Mouse (Mus musculus): ENCODE measurements at regions not wholly inside any gene's neighbourhood (a gene's known extent, or its start where the extent isn't known, plus 50 kb on each side); places are given as distances from the start of the nearest gene placed in this dataset.

- no peaks in the 10 kb centered on the region for H3K36me3 ChIP-seq (ENCODE audit: control insufficient read depth, insufficient read depth)
- no peak for ATAC-seq
- 90% methylated on average over 14 of the region's 14 CpGs for WGBS
Observed at GRCm38 (mm10) chr12:12706326-12706920, 235.3 kb downstream of the Mycn start.

GRCm38 (mm10) chr12:12701735-12702134 lies 240.0 kb downstream of the Mycn start:
- ATAC-seq = no peak
- no peak for TF ChIP-seq CTCF (IDR thresholded peaks at IDR 0.05; ENCODE audit: low read depth)

More at GRCm38 (mm10) chr12:12706326-12706920, 235.3 kb downstream of the Mycn start:
- H3K4me1 ChIP-seq (replicated peaks; ENCODE audit: control insufficient read depth, insufficient read depth, low read length) = no peaks in the 10 kb centered on the region
- no peaks in the 10 kb centered on the region for H3K9me3 ChIP-seq (ENCODE audit: control insufficient read depth)
- H3K27me3 ChIP-seq (replicated peaks; ENCODE audit: control insufficient read depth, insufficient read depth, low read length) = no peaks in the 10 kb centered on the region
- TF ChIP-seq CTCF (IDR thresholded peaks at IDR 0.05; ENCODE audit: low read depth) = no peak
- no peak overlapping the region for H3K4me2 ChIP-seq (replicated peaks; ENCODE audit: low read depth)
- no peak overlapping the region for H3K27ac ChIP-seq (ENCODE audit: low read depth, low read length)
- H3K4me3 ChIP-seq (ENCODE audit: low read depth, low read length) = no peak overlapping the region
- no peak overlapping the region for H3K9ac ChIP-seq (ENCODE audit: low read depth, low read length)

GRCm38 (mm10) chr12:12701060-12701667 lies 240.6 kb downstream of the Mycn start:
- H3K9ac ChIP-seq (ENCODE audit: low read depth, low read length) = no peak overlapping the region
- H3K4me2 ChIP-seq (replicated peaks; ENCODE audit: low read depth) = no peak overlapping the region
- no peak overlapping the region for H3K27ac ChIP-seq (ENCODE audit: low read depth, low read length)
- no peak for TF ChIP-seq CTCF (IDR thresholded peaks at IDR 0.05; ENCODE audit: low read depth)
- H3K4me3 ChIP-seq (ENCODE audit: low read depth, low read length) = no peak overlapping the region
- H3K27me3 ChIP-seq (replicated peaks; ENCODE audit: control insufficient read depth, insufficient read depth, low read length) = no peaks in the 10 kb centered on the region
- WGBS = 64% methylated on average over 7 of the region's 7 CpGs
- H3K9me3 ChIP-seq (ENCODE audit: control insufficient read depth) = no peaks in the 10 kb centered on the region
- H3K36me3 ChIP-seq (ENCODE audit: control insufficient read depth, insufficient read depth) = no peaks in the 10 kb centered on the region
- ATAC-seq = no peak
- no peaks in the 10 kb centered on the region for H3K4me1 ChIP-seq (replicated peaks; ENCODE audit: control insufficient read depth, insufficient read depth, low read length)

More at GRCm38 (mm10) chr12:12701735-12702134, 240.0 kb downstream of the Mycn start:
- Histone ChIP-seq H3K9ac (ENCODE audit: low read depth, low read length) (no peak overlapping the region), H3K4me1 (replicated peaks; ENCODE audit: control insufficient read depth, insufficient read depth, low read length) (no peaks in the 10 kb centered on the region), H3K36me3 (ENCODE audit: control insufficient read depth, insufficient read depth) (no peaks in the 10 kb centered on the region), H3K4me2 (replicated peaks; ENCODE audit: low read depth) (no peak overlapping the region), H3K9me3 (ENCODE audit: control insufficient read depth) (no peaks in the 10 kb centered on the region), H3K27me3 (replicated peaks; ENCODE audit: control insufficient read depth, insufficient read depth, low read length) (no peaks in the 10 kb centered on the region), H3K4me3 (ENCODE audit: low read depth, low read length) (no peak overlapping the region), H3K27ac (ENCODE audit: low read depth, low read length) (no peak overlapping the region)
- WGBS = 72% methylated on average over 3 of the region's 3 CpGs

- H3K4me3 ChIP-seq (ENCODE audit: low read depth, low read length) = no peak overlapping the region
- H3K27me3 ChIP-seq (replicated peaks; ENCODE audit: control insufficient read depth, insufficient read depth, low read length) = no peaks in the 10 kb centered on the region
- no peak overlapping the region for H3K9ac ChIP-seq (ENCODE audit: low read depth, low read length)
- ATAC-seq = no peak
- no peaks in the 10 kb centered on the region for H3K4me1 ChIP-seq (replicated peaks; ENCODE audit: control insufficient read depth, insufficient read depth, low read length)
- WGBS = 31% methylated on average over 29 of the region's 29 CpGs
- no peaks in the 10 kb centered on the region for H3K36me3 ChIP-seq (ENCODE audit: control insufficient read depth, insufficient read depth)
- H3K9me3 ChIP-seq (ENCODE audit: control insufficient read depth) = no peaks in the 10 kb centered on the region
- no peak overlapping the region for H3K27ac ChIP-seq (ENCODE audit: low read depth, low read length)
- TF ChIP-seq CTCF (IDR thresholded peaks at IDR 0.05; ENCODE audit: low read depth) = no peak
- H3K4me2 ChIP-seq (replicated peaks; ENCODE audit: low read depth) = no peak overlapping the region
Observed at GRCm38 (mm10) chr12:12693838-12694777, 247.6 kb downstream of the Mycn start.

GRCm38 (mm10) chr12:12687376-12687775 lies 254.3 kb downstream of the Mycn start:
- no peaks in the 10 kb centered on the region for H3K36me3 ChIP-seq (ENCODE audit: control insufficient read depth, insufficient read depth)
- no peak overlapping the region for H3K9ac ChIP-seq (ENCODE audit: low read depth, low read length)
- no peaks in the 10 kb centered on the region for H3K27me3 ChIP-seq (replicated peaks; ENCODE audit: control insufficient read depth, insufficient read depth, low read length)
- no peaks in the 10 kb centered on the region for H3K9me3 ChIP-seq (ENCODE audit: control insufficient read depth)
- ATAC-seq = peak; percentile 76
- no peak for TF ChIP-seq CTCF (IDR thresholded peaks at IDR 0.05; ENCODE audit: low read depth)
- no peak overlapping the region for H3K4me3 ChIP-seq (ENCODE audit: low read depth, low read length)
- no peak overlapping the region for H3K27ac ChIP-seq (ENCODE audit: low read depth, low read length)
- H3K4me2 ChIP-seq (replicated peaks; ENCODE audit: low read depth) = no peak overlapping the region
- peaks cover 9% of the 10 kb centered on the region; the same call in 1 of the 2 replicates for H3K4me1 ChIP-seq (replicated peaks; ENCODE audit: control insufficient read depth, insufficient read depth, low read length)
- WGBS = 53% methylated on average over 2 of the region's 2 CpGs

- H3K36me3 ChIP-seq (ENCODE audit: control insufficient read depth, insufficient read depth) = no peaks in the 10 kb centered on the region
- H3K9me3 ChIP-seq (ENCODE audit: control insufficient read depth) = no peaks in the 10 kb centered on the region
- H3K4me1 ChIP-seq (replicated peaks; ENCODE audit: control insufficient read depth, insufficient read depth, low read length) = peaks cover 9% of the 10 kb centered on the region; the same call in 1 of the 2 replicates
- 59% methylated on average over 7 of the region's 7 CpGs for WGBS
- no peak overlapping the region for H3K9ac ChIP-seq (ENCODE audit: low read depth, low read length)
- H3K27ac ChIP-seq (ENCODE audit: low read depth, low read length) = no peak overlapping the region; the same call in 1 of the 2 replicates
- no peak overlapping the region for H3K4me2 ChIP-seq (replicated peaks; ENCODE audit: low read depth)
- no peak for ATAC-seq
- no peak for TF ChIP-seq CTCF (IDR thresholded peaks at IDR 0.05; ENCODE audit: low read depth)
- no peak overlapping the region for H3K4me3 ChIP-seq (ENCODE audit: low read depth, low read length)
- H3K27me3 ChIP-seq (replicated peaks; ENCODE audit: control insufficient read depth, insufficient read depth, low read length) = no peaks in the 10 kb centered on the region
Observed at GRCm38 (mm10) chr12:12685217-12685522, 256.5 kb downstream of the Mycn start.

Measured in intestine, postnatal 0 days (tissue).